Mouse (Mus musculus): ENCODE data around the gene Asmt. TPM values are rescaled to one million over a fixed set of nuclear protein-coding genes. Genes with fewer than 3 reads are reported as not detected.

The Asmt gene
- polyA plus RNA-seq, 2 experiments, result not detected

- no peak for DNase-seq (ENCODE audit: low read depth in 3 of 3, low spot score in 3 of 3)
- H3K27ac ChIP-seq, result no peak overlapping the region
- ATAC-seq (ENCODE audit: insufficient read depth), result no peak
- no peaks in the 10 kb centered on the region for H3K27me3 ChIP-seq (ENCODE audit: control insufficient read depth, insufficient read depth, low read length)
- no peaks in the 10 kb centered on the region; the same call in 1 of the 2 replicates for H3K36me3 ChIP-seq (replicated peaks; ENCODE audit: control insufficient read depth, insufficient read depth, low read depth)
- H3K4me2 ChIP-seq (ENCODE audit: low read depth), result no peak overlapping the region
- no peaks in the 10 kb centered on the region for H3K4me1 ChIP-seq (replicated peaks; ENCODE audit: control insufficient read depth in 2 of 2, insufficient read depth in 2 of 2, low read length in 1 of 2)
- 88% methylated on average over 38 of the region's 39 CpGs for WGBS (ENCODE audit: insufficient replicate concordance)
- no peak overlapping the region for H3K4me3 ChIP-seq (ENCODE audit: insufficient read depth in 1 of 2, low read depth in 2 of 2, low read length in 2 of 2)
- no peak overlapping the region for H3K9ac ChIP-seq (replicated peaks)
- H3K9me3 ChIP-seq (ENCODE audit: control insufficient read depth, low read length), result peaks cover 52% of the 10 kb centered on the region
- no peak for TF ChIP-seq EP300 (IDR thresholded peaks at IDR 0.05; ENCODE audit: low read depth)
- TF ChIP-seq CTCF (IDR thresholded peaks at IDR 0.05; ENCODE audit: low read depth), result no peak
These were observed 3.6 kb downstream of the Asmt start for GRCm38 (mm10) chrX:170675923-170676605.

DNA sequence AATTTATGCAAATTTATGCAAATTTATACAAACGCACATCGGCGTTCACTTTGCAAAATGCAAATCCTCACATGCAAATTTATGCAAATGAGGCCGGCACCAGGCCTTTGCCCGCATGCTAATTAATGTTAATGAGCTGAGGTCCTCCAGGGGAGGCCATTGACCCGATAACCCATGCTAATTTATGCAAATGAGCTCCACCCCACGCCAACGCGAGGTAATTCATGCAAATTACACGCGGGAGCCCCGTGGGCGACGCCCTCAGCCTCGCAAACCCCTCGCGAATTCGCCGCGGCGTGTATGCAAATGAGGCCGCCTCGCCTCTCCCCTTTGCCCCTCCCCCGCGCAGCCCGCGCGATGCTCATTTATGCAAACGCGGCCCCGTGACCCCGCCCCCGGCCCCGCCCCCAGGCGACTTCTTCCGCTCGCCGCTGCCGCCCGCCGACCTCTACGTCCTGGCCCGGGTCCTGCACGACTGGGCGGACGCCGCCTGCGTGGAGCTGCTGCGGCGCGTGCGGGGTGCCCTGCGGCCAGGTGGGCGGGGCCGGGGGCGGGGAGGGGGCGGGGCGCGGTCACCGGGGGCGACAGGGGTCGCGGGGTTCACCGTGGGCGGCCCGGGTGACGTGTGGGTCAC, 4.3 kb downstream of the Asmt start:
- Histone ChIP-seq H3K9ac (replicated peaks) (no peak overlapping the region), H3K27me3 (ENCODE audit: control insufficient read depth, insufficient read depth, low read length) (no peaks in the 10 kb centered on the region), H3K27ac (no peak overlapping the region), H3K4me1 (replicated peaks; ENCODE audit: control insufficient read depth in 2 of 2, insufficient read depth in 2 of 2, low read length in 1 of 2) (no peaks in the 10 kb centered on the region), H3K4me2 (ENCODE audit: low read depth) (no peak overlapping the region), H3K4me3 (ENCODE audit: insufficient read depth in 1 of 2, low read depth in 2 of 2, low read length in 2 of 2) (no peak overlapping the region), H3K36me3 (replicated peaks; ENCODE audit: control insufficient read depth, insufficient read depth, low read depth) (no peaks in the 10 kb centered on the region; the same call in 1 of the 2 replicates), H3K9me3 (ENCODE audit: control insufficient read depth, low read length) (peaks cover 52% of the 10 kb centered on the region)
- ATAC-seq (ENCODE audit: insufficient read depth) (no peak), DNase-seq (ENCODE audit: low read depth in 3 of 3, low spot score in 3 of 3) (no peak)
- 83% methylated on average over 67 of the region's 67 CpGs for WGBS (ENCODE audit: insufficient replicate concordance)
- TF ChIP-seq CTCF (IDR thresholded peaks at IDR 0.05; ENCODE audit: low read depth) (no peak), EP300 (IDR thresholded peaks at IDR 0.05; ENCODE audit: low read depth) (no peak)

DNA sequence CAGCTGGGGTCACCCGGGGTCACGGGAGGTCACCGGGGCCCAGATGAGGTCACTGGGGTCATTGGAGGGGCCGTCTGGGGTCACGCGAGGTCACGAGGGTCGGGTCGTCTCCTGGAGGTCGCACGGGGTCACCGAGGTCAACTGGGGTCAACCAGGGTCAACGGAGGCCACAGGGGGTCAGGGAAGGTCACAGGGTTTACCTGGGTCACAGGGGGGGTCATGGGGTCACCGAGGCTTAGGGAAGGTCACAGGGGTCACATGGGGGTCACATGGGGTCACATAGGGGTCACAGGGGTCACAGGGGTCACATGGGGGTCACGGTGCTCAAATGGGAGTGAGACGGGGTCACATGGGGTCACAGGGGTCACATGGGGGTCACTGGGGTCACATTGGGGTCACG, 4.8 kb downstream of the Asmt start:
- DNase-seq (ENCODE audit: low read depth in 3 of 3, low spot score in 3 of 3) (no peak), ATAC-seq (ENCODE audit: insufficient read depth) (no peak)
- H3K9me3 ChIP-seq (ENCODE audit: control insufficient read depth, low read length), result peaks cover 52% of the 10 kb centered on the region
- no peak overlapping the region for H3K27ac ChIP-seq
- H3K36me3 ChIP-seq (replicated peaks; ENCODE audit: control insufficient read depth, insufficient read depth, low read depth), result no peaks in the 10 kb centered on the region; the same call in 1 of the 2 replicates
- no peaks in the 10 kb centered on the region for H3K4me1 ChIP-seq (replicated peaks; ENCODE audit: control insufficient read depth in 2 of 2, insufficient read depth in 2 of 2, low read length in 1 of 2)
- no peak overlapping the region for H3K9ac ChIP-seq (replicated peaks)
- no peak for TF ChIP-seq CTCF (IDR thresholded peaks at IDR 0.05; ENCODE audit: low read depth)
- TF ChIP-seq EP300 (IDR thresholded peaks at IDR 0.05; ENCODE audit: low read depth), result no peak
- H3K27me3 ChIP-seq (ENCODE audit: control insufficient read depth, insufficient read depth, low read length), result no peaks in the 10 kb centered on the region
- H3K4me3 ChIP-seq (ENCODE audit: insufficient read depth in 1 of 2, low read depth in 2 of 2, low read length in 2 of 2), result no peak overlapping the region
- H3K4me2 ChIP-seq (ENCODE audit: low read depth), result no peak overlapping the region
- WGBS (ENCODE audit: insufficient replicate concordance), result 87% methylated on average over 17 of the region's 17 CpGs

GRCm38 (mm10) chrX:170677680-170678079, 5.2 kb downstream of the Asmt start:
- Histone ChIP-seq H3K36me3 (replicated peaks; ENCODE audit: control insufficient read depth, insufficient read depth, low read depth) (no peaks in the 10 kb centered on the region; the same call in 1 of the 2 replicates), H3K9me3 (ENCODE audit: control insufficient read depth, low read length) (peaks cover 50% of the 10 kb centered on the region)
- no peak for TF ChIP-seq EP300 (IDR thresholded peaks at IDR 0.05; ENCODE audit: low read depth)
- TF ChIP-seq CTCF (IDR thresholded peaks at IDR 0.05; ENCODE audit: low read depth), result no peak

More at GRCm38 (mm10) chrX:170677680-170678079, 5.2 kb downstream of the Asmt start:
- ATAC-seq (ENCODE audit: insufficient read depth), result no peak
- H3K4me3 ChIP-seq (ENCODE audit: insufficient read depth in 1 of 2, low read depth in 2 of 2, low read length in 2 of 2), result no peak overlapping the region
- no peaks in the 10 kb centered on the region for H3K27me3 ChIP-seq (ENCODE audit: control insufficient read depth, insufficient read depth, low read length)
- no peak overlapping the region for H3K9ac ChIP-seq (replicated peaks)
- WGBS (ENCODE audit: insufficient replicate concordance), result 93% methylated on average over 50 of the region's 53 CpGs
- DNase-seq (ENCODE audit: low read depth in 3 of 3, low spot score in 3 of 3), result no peak
- H3K4me2 ChIP-seq (ENCODE audit: low read depth), result no peak overlapping the region
- no peaks in the 10 kb centered on the region for H3K4me1 ChIP-seq (replicated peaks; ENCODE audit: control insufficient read depth in 2 of 2, insufficient read depth in 2 of 2, low read length in 1 of 2)
- no peak overlapping the region for H3K27ac ChIP-seq

Measured in liver, embryonic 14.5 days (tissue).